Mouse (Mus musculus) c-Kit-positive CD71-positive TER-119-negative erythroid progenitor cells, embryonic 14.5 days (primary cell): ENCODE measurements around the gene Cpt1c.
A peak's percentile ranks its signal among the peaks of the same experiment; 100 is the strongest.
"Not testable (repeated sequence)": the region's sequence is repeated elsewhere in the genome, so short reads cannot be mapped to it uniquely, and the experiment has no call there.

Source experiments
- DNase-seq: peaks from one replicate; pipeline ENCODE4 v3.0.0-alpha.2; 2013; ENCODE audit warnings: low read depth

Gene Cpt1c

GRCm38 (mm10) chr7:44974383-44975116, at the start of gene Cpt1c:
Gene Cpt1c, minus strand, starts transcription at chr7:44974851.
- peak; percentile 86 for DNase-seq

GRCm38 (mm10) chr7:45023711-45024110, 49.1 kb upstream of the Cpt1c start:
- DNase-seq, result not testable (repeated sequence)

- DNase-seq, result no peak
Measured at GRCm38 (mm10) chr7:45020225-45020624, 45.6 kb upstream of the Cpt1c start.

GRCm38 (mm10) chr7:45019031-45019571, 44.5 kb upstream of the Cpt1c start:
- DNase-seq, result no peak

GRCm38 (mm10) chr7:45017242-45018061, 42.8 kb upstream of the Cpt1c start, which contains the start of gene Rras:
Gene Rras, plus strand, starts transcription at chr7:45017961.
- peak; percentile 100 for DNase-seq

- peak; percentile 33 for DNase-seq
Measured at GRCm38 (mm10) chr7:45016761-45017160, 42.1 kb upstream of the Cpt1c start.

GRCm38 (mm10) chr7:45015957-45016612, 41.4 kb upstream of the Cpt1c start, which contains the start of gene Scaf1:
Gene Scaf1, minus strand, starts transcription at chr7:45016363.
- peak; percentile 96 for DNase-seq

GRCm38 (mm10) chr7:45015344-45015956, 40.8 kb upstream of the Cpt1c start:
- peak; percentile 50 for DNase-seq

GRCm38 (mm10) chr7:45014096-45014451, 39.4 kb upstream of the Cpt1c start:
- no peak for DNase-seq

GRCm38 (mm10) chr7:45013366-45014095, 38.9 kb upstream of the Cpt1c start:
- no peak for DNase-seq

- no peak for DNase-seq
Measured at GRCm38 (mm10) chr7:45012824-45013223, 38.2 kb upstream of the Cpt1c start.

- no peak for DNase-seq
Measured at GRCm38 (mm10) chr7:45012011-45012410, 37.4 kb upstream of the Cpt1c start.

GRCm38 (mm10) chr7:45008411-45008810, 33.8 kb upstream of the Cpt1c start:
- no peak for DNase-seq

GRCm38 (mm10) chr7:45007846-45008245, 33.2 kb upstream of the Cpt1c start:
- no peak for DNase-seq

- DNase-seq, result no peak
Measured at GRCm38 (mm10) chr7:45007141-45007540, 32.5 kb upstream of the Cpt1c start.

- no peak for DNase-seq
Measured at GRCm38 (mm10) chr7:45006503-45006902, 31.9 kb upstream of the Cpt1c start.

- DNase-seq, result no peak
Measured at GRCm38 (mm10) chr7:45005321-45005992, 30.8 kb upstream of the Cpt1c start.

GRCm38 (mm10) chr7:45004546-45004945, 29.9 kb upstream of the Cpt1c start:
- no peak for DNase-seq

- no peak for DNase-seq
Measured at GRCm38 (mm10) chr7:45002440-45002839, 27.8 kb upstream of the Cpt1c start.

- no peak for DNase-seq
Measured at GRCm38 (mm10) chr7:45000539-45001114, 26.0 kb upstream of the Cpt1c start.
